Mouse (Mus musculus): ENCODE data around the gene Tsc22d4. TPM values are rescaled to one million over a fixed set of nuclear protein-coding genes. Genes with fewer than 3 reads are reported as not detected.

Gene Tsc22d4
- total and polyA plus RNA-seq, 2 experiments from 2014 or later, result 157 to 320 TPM

DNA sequence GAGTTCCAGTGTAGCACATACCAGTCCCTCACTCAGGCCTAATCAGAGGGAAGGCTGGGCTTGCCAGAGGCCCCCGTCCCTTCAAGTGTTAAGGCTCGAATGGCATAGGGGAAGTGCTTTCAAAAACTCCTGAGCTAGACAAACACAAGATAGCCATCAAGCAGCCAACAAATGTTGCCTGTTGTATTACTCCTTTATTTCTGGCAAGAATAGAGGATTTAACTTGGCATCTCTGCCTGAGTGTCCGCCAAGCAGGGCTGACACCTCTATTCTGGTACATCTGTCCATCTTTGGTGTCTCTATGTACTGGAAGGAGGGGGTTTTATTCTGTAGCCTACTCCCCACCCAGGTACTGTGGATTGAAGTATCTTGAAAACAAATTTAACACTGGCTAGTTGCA is 10.6 kb downstream of the Tsc22d4 start:
- ATAC-seq (ENCODE audit: low FRiP score) (no peak), DNase-seq (ENCODE audit: low spot score) (no peak)
- no peaks in the 10 kb centered on the region for H3K27me3 ChIP-seq (ENCODE audit: insufficient read depth, low read length)
- H3K9ac ChIP-seq (replicated peaks; ENCODE audit: low read length, poor library complexity, severe bottlenecking), result 0 out of 2 replicates have a peak overlapping the region, but pooled peaks have one; percentile 19
- H3K4me3 ChIP-seq (ENCODE audit: low read depth, low read length), result no peak overlapping the region
- no peak for TF ChIP-seq CTCF (IDR thresholded peaks at IDR 0.05)
- H3K9me3 ChIP-seq (ENCODE audit: low read length), result no peaks in the 10 kb centered on the region
- 74% methylated on average over 3 of the region's 3 CpGs for WGBS
- no peak overlapping the region for H3K27ac ChIP-seq (ENCODE audit: low read depth, low read length)
- H3K36me3 ChIP-seq (ENCODE audit: insufficient read depth, low read length), result peaks cover 10% of the 10 kb centered on the region
- no peaks in the 10 kb centered on the region for H3K4me1 ChIP-seq (ENCODE audit: insufficient read depth, low read length)
- no peak overlapping the region for H3K4me2 ChIP-seq (ENCODE audit: low read depth, low read length, poor library complexity, severe bottlenecking)

DNA sequence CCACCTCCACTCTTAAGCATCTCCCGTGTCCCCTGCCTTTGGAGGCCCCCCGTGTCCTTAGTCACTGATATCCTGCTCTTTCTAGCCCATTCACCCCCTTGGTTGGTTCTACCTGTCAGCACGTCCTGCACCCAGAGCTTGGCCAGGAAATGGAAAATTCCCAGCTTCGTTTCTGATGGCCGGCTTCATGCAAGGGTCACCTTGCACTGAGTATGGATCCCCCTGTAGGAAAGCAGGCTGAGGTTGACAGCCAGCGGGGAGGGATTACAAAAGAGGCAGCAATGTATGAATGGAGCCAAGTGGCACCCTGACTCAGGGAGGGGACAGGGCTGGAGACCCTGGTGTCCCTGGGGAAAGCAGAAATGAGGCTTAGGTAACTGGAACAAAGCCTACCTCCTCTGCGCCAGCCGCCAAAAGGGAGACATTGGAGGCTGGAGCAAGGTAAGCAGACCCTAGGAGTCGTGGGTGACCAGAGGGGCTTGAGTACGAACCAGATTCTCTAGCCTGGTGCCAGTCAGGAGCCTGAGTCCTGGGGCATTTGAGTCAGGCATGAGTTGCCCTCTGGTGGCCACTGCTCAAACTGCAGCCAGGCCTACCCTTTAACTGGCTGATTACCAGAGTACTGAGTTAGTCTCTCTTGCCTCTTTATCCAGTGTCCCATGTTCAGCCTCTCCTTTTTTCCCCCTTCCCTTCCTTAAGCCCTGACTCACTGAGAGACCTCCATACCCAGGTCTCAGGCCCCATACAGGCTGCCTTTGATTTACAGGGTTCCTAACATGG is 11.5 kb downstream of the Tsc22d4 start:
- DNase-seq (ENCODE audit: low spot score), result peak; percentile 93
- WGBS, result 47% methylated on average over 10 of the region's 10 CpGs
- H3K27me3 ChIP-seq (ENCODE audit: insufficient read depth, low read length), result no peaks in the 10 kb centered on the region
- no peak overlapping the region for H3K4me2 ChIP-seq (ENCODE audit: low read depth, low read length, poor library complexity, severe bottlenecking)
- H3K4me1 ChIP-seq (ENCODE audit: insufficient read depth, low read length), result no peaks in the 10 kb centered on the region
- no peak overlapping the region for H3K4me3 ChIP-seq (ENCODE audit: low read depth, low read length)
- ATAC-seq (ENCODE audit: low FRiP score), result 0 out of 2 replicates have a peak, but pooled peaks have one; percentile 8
- peak; percentile 94 for TF ChIP-seq CTCF (IDR thresholded peaks at IDR 0.05)
- no peaks in the 10 kb centered on the region for H3K9me3 ChIP-seq (ENCODE audit: low read length)
- H3K27ac ChIP-seq (ENCODE audit: low read depth, low read length), result peak overlapping the region; percentile 52
- peaks cover 6% of the 10 kb centered on the region; the same call in 1 of the 2 replicates for H3K36me3 ChIP-seq (ENCODE audit: insufficient read depth, low read length)
- no peak overlapping the region for H3K9ac ChIP-seq (replicated peaks; ENCODE audit: low read length, poor library complexity, severe bottlenecking)

DNA sequence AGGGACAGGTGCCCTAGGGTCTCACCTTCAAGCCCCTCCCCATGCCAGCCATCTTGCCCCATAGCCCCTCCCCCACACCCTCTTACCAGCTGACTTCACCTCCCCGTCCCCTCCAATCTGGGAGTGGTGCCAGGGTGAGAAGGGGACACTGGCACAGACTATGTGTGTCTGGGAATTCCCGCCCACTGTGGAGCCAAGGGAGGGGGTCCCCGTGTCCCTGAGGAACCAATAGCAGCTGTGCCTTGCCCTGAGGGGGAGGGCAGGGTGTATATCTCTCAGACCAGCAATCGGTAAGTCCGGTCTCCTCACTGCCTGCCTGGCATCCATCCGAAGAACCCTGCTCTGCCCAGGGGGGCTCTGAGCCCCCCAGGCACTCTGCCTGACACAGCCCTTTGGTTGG is 12.4 kb downstream of the Tsc22d4 start:
- no peak overlapping the region for H3K4me3 ChIP-seq (ENCODE audit: low read depth, low read length)
- H3K4me1 ChIP-seq (ENCODE audit: insufficient read depth, low read length), result no peaks in the 10 kb centered on the region
- peak; percentile 64 for ATAC-seq (ENCODE audit: low FRiP score)
- WGBS, result 57% methylated on average over 6 of the region's 6 CpGs
- peak overlapping the region; percentile 33 for H3K4me2 ChIP-seq (ENCODE audit: low read depth, low read length, poor library complexity, severe bottlenecking)
- DNase-seq (ENCODE audit: low spot score), result peak; percentile 87
- no peaks in the 10 kb centered on the region for H3K9me3 ChIP-seq (ENCODE audit: low read length)
- no peaks in the 10 kb centered on the region for H3K27me3 ChIP-seq (ENCODE audit: insufficient read depth, low read length)
- no peak overlapping the region for H3K9ac ChIP-seq (replicated peaks; ENCODE audit: low read length, poor library complexity, severe bottlenecking)
- H3K36me3 ChIP-seq (ENCODE audit: insufficient read depth, low read length), result peaks cover 4% of the 10 kb centered on the region; the same call in 1 of the 2 replicates
- peak overlapping the region; percentile 75 for H3K27ac ChIP-seq (ENCODE audit: low read depth, low read length)
- no peak for TF ChIP-seq CTCF (IDR thresholded peaks at IDR 0.05)

DNA sequence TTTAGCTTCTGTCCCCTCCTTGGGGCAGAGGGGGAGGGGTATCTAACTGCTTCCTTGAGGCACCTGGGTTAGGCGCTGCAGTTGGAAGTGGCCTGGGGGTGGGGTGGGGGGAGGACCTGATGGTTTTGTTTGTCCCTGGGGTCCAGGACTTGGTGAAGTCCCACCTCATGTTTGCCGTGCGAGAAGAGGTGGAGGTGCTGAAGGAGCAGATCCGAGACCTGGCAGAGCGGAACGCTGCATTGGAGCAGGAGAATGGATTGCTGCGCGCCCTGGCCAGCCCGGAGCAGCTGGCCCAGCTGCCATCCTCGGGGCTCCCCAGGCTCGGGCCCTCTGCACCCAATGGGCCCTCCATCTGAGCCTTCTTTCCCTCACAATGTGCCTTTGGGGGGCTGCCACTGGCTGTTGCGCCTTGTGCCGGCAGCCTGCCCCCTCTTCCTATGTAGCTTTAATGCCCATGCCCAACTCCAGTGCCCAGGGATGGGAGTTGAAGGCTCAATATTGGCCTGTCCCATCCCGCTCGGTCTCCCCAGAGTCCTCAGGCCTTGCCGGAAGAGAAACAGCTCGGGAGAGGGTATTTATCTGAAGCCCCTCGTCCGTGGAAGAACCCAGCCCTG is 13.5 kb downstream of the Tsc22d4 start:
- H3K9me3 ChIP-seq (ENCODE audit: low read length), result no peaks in the 10 kb centered on the region
- no peak overlapping the region for H3K4me3 ChIP-seq (ENCODE audit: low read depth, low read length)
- WGBS, result 83% methylated on average over 19 of the region's 19 CpGs
- 0 out of 2 replicates have a peak overlapping the region, but pooled peaks have one; percentile 24 for H3K9ac ChIP-seq (replicated peaks; ENCODE audit: low read length, poor library complexity, severe bottlenecking)
- peaks cover 2% of the 10 kb centered on the region; the same call in 1 of the 2 replicates for H3K36me3 ChIP-seq (ENCODE audit: insufficient read depth, low read length)
- no peak for TF ChIP-seq CTCF (IDR thresholded peaks at IDR 0.05)
- H3K27me3 ChIP-seq (ENCODE audit: insufficient read depth, low read length), result no peaks in the 10 kb centered on the region
- peak overlapping the region; percentile 33 for H3K4me2 ChIP-seq (ENCODE audit: low read depth, low read length, poor library complexity, severe bottlenecking)
- no peaks in the 10 kb centered on the region for H3K4me1 ChIP-seq (ENCODE audit: insufficient read depth, low read length)
- ATAC-seq (ENCODE audit: low FRiP score) (no peak), DNase-seq (ENCODE audit: low spot score) (no peak)
- peak overlapping the region; percentile 75 for H3K27ac ChIP-seq (ENCODE audit: low read depth, low read length)

- no peak overlapping the region for H3K4me3 ChIP-seq (ENCODE audit: low read depth, low read length)
- no peaks in the 10 kb centered on the region for H3K9me3 ChIP-seq (ENCODE audit: low read length)
- H3K4me1 ChIP-seq (ENCODE audit: insufficient read depth, low read length), result no peaks in the 10 kb centered on the region
- 33% methylated on average over 4 of the region's 4 CpGs for WGBS
- H3K4me2 ChIP-seq (ENCODE audit: low read depth, low read length, poor library complexity, severe bottlenecking), result no peak overlapping the region
- no peaks in the 10 kb centered on the region for H3K27me3 ChIP-seq (ENCODE audit: insufficient read depth, low read length)
- TF ChIP-seq CTCF (IDR thresholded peaks at IDR 0.05), result peak; percentile 83
- H3K9ac ChIP-seq (replicated peaks; ENCODE audit: low read length, poor library complexity, severe bottlenecking), result no peak overlapping the region
- H3K27ac ChIP-seq (ENCODE audit: low read depth, low read length), result peak overlapping the region; percentile 75; the same call in 1 of the 2 replicates
- peaks cover 2% of the 10 kb centered on the region; the same call in 1 of the 2 replicates for H3K36me3 ChIP-seq (ENCODE audit: insufficient read depth, low read length)
- DNase-seq (ENCODE audit: low spot score) (peak; percentile 96), ATAC-seq (ENCODE audit: low FRiP score) (peak; percentile 91)
These were observed 14.5 kb downstream of the Tsc22d4 start for GRCm38 (mm10) chr5:137759971-137760412.

Data from midbrain, postnatal 0 days (tissue).